Mouse (Mus musculus) T-cell, adult 2 months (primary cell): ENCODE results near the gene Gpr12.
"Not testable (repeated sequence)": the region's sequence is repeated elsewhere in the genome, so short reads cannot be mapped to it uniquely, and the experiment has no call there.

Experiments
- DNase-seq: peaks from one replicate; pipeline ENCODE4 v3.0.0; 2022; ENCODE audit warnings: low spot score

The Gpr12 gene

DNA sequence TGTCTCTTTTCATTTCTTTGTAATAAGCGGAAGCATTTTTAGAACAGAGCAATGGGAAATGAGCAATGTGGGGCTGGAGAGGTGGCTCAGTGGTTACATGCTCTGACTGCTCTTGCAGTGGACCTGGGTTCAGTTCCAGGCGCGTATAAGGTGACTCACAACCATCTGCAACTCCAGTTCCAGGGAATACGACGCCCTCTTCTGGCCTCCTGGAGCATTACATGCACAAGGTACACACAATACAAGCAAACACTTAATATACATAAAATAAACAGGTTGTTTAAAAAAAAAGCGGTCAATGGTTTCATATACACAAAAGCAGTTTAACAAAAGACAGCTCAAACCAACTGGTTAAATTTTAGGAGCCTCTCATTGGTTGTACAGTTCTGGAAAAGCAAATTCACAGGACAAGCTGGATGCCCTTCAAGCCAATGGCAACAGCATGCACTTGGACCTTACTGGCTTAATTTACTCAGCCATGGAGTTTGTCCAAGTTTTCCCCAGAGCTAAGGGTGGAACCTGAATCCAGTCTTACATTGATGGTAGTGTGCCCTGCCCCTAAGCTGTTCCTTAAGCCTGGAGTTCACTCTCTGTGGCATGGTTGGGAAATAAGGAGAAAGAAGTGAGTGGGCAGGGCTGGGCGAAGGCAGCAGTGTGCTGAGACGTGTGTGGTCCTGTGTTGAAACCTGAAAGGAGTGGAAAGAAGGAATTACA is 1.5 kb upstream of the Gpr12 start:
- DNase-seq = no peak

DNA sequence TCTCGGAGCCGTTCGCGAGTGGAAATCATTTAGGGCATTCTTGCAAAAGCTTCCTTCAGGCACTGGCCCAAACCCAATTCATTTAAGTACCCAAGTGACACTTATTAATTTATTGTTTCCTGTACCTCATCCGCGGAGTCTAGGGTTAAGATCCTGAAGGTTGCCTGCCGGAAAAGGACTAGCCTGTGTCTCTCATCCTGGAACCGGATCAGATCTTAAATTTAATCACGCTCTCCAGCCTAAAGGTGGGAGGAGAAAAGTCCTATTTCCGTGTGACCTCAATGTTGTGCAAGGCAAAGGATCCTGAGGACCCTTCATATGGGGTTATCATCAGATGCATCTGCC is 240 bp upstream of the Gpr12 start:
- no peak for DNase-seq

DNA sequence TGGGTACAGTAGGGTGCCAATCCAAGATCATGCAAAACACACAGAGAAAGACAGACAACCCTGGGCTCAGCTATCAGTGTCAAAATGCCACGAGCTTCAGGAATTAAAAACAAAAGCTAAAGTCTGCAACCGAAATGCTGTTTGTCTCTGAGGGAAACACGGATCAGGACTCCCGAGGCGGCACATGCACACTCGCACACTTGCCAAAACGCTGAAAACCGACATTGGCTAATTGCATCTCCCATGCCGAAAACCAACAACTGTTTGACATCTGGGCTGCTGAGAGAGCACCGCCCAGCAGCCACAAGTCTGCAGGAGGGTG is 922 bp downstream of the Gpr12 start:
- DNase-seq = no peak

DNA sequence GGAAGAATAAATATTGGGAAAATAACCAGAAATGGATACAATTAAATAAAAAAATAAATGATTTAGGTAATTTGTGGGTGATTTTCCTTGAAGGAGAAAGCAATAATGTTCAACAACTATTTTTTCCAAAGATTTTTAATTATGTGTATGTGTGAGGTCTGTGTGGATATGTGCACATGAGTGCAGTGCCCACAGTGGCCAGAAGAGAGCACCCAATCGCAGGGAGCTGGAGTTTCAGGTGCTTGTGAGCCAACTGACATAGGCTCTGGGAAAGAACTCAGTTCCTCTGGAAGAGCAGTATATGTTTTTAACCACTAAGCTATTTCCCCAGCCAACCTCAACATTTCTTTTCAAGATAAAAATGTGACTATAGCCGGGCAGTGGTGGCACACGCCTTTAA is 8.4 kb downstream of the Gpr12 start:
- no peak for DNase-seq

DNA sequence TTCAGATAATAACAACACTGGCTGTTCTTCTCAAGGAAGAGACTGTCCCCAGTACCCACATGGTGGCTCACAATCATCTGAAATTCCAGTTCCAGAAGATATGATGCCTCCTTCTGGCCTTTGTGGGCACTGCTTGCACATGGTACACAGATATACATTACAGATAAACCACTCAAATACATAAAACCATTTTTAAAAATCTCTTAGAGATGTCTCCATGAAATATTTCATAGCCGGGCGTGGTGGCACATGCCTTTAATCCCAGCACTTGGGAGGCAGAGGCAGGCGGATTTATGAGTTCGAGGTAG is 12.3 kb downstream of the Gpr12 start:
- DNase-seq = not testable (repeated sequence)

DNA sequence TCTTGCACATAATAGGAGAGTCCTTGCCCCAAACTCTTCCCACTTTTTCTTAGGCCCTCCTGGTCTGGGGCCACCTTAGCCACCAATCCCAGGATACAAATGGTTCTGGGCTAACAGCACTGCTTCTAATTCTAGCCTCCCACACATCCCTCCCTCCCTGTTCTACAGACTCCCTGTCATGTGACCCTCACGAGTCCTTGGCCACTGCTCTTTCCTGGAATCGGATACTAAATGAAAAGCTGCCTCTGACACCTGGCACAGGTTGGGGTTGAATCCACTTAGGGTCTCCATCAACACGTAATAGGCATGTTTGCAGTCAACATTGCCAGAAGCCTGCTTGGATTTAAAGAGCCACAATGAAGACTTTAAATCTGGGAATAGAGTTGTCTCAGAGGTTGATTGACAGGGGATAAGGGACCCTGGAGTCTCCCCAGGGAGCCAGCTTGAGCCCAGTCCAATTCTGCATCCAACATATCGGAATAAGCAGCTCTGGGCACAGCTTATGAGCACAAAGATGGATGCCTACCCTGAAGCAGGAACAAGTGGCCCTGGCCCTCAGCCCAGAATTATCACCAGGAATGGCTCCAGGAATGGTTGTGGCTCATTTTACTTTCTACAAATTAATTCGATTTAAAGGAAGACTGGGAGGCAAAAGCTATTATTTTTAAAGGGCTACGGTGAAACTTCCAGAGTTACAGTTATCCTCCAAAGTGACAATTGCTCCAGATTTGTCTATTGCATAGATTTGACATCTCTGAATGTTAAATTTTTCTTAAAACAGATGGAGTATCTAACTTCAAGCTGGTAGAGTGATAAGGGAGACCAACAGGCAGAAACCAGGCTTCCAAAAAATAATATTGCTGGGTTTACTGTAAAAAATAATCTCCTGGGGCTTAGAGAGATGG is 13.0 kb downstream of the Gpr12 start:
- not testable (repeated sequence) for DNase-seq

DNA sequence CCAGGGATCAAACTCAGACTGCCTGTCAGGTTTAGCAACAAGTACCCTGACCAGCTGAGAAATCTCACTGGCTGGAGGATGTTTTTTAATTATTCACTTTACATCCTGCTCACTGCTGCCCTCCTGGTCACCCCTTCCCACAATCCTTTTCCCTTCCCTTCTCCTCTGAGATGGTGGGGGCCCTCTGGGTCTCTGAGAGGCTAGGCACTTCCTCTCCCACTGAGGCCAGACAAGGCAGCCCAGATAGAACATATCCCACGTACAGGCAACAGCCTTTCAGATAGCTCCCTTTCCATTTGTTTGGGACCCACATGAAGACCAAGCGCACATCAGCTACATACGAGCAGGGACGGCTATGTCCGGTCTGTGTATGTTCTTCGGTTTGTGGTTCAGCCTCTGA is 14.9 kb downstream of the Gpr12 start:
- DNase-seq = not testable (repeated sequence)

DNA sequence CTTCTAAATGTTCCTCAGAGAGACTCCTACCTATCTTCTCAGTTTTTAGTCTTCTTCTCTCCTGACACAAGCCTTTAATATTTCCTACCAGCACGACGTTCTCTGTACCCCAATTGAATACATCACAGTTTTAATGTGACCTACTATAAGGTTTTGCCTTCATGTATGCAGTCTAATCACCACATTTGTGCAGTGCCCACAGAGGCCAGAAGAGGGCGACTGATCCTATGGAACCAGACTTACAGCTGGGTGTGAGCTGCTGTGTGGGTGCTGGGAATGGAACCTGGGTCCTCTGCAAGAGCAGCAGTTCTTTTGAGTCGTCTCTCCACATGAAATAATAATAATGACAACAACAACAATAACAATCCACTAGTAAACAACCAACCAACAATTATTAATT is 18.0 kb downstream of the Gpr12 start:
- peak; percentile 6 for DNase-seq

DNA sequence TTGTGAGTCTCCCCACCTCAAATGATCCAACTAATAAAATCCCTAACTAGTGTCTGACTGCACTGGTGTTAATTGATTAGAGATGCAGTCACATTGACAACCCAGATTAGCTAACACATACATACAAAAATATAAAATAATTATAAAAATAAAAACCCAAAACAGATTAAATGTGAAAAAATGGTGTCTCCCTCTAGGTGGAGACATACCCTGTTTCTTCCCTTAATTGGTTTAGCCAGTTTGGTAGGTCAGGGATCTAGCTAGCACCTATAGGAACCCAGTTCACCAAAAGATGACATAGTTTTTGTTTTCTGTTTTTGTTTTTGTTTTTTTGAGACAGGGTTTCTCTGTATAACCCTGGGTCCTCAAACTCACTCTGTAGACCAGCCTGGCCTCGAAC is 20.8 kb downstream of the Gpr12 start:
- no peak for DNase-seq

DNA sequence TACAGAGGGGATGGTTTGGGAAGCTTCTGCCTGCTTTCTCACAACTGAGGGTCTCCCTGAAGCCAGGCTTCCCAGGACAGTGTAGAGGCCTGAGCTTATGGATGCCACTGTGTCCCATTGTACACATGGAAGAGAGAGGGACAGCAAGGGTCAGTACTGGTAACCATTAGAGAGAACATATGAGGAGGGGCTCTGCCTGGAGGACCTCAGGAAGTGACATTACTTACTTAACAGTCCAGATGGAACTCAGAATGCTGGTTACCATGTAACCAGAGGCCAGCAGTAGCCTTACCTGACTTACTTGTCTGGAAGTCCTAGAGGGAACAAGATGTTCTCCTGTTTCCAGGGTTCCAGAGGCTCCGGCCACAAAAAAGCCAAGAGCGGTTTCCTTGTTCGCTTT is 29.2 kb downstream of the Gpr12 start, which contains the start of gene Gm3415:
Gene Gm3415 (plus strand): TSS at position 301 of the 400 bp plus-strand sequence.
- DNase-seq = not testable (repeated sequence)

DNA sequence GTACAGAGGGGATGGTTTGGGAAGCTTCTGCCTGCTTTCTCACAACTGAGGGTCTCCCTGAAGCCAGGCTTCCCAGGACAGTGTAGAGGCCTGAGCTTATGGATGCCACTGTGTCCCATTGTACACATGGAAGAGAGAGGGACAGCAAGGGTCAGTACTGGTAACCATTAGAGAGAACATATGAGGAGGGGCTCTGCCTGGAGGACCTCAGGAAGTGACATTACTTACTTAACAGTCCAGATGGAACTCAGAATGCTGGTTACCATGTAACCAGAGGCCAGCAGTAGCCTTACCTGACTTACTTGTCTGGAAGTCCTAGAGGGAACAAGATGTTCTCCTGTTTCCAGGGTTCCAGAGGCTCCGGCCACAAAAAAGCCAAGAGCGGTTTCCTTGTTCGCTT is 47.7 kb downstream of the Gpr12 start, which contains the start of gene Gm3409:
Gene Gm3409 (plus strand): TSS at position 301 of the 400 bp plus-strand sequence.
- DNase-seq = not testable (repeated sequence)
